Mouse (Mus musculus) intestine, postnatal 0 days (tissue): Measurements from ENCODE around the gene Gm20708. TPM values are rescaled to one million over a fixed set of nuclear protein-coding genes. Genes with fewer than 3 reads are reported as not detected.

ENCODE experiments used
- ATAC-seq: fragments of 200-750 bp; cut with Nextera tagmentation; 2 replicates; pipeline ENCODE4 v1.8.0; 2017; ENCODE audit warnings: mild to moderate bottlenecking, moderate TSS enrichment, moderate library complexity
- H3K27ac ChIP-seq: fragments of 300-500 bp; sonication (generic); 2 replicates; pipeline ENCODE4 v1.5.1; 2014; ENCODE audit warnings: mild to moderate bottlenecking, low read depth, low read length, moderate library complexity
- H3K27me3 ChIP-seq: fragments of 300-500 bp; sonication (generic); replicated peaks from 2 replicates; pipeline ENCODE4 v1.6.1; 2014; ENCODE audit warnings: low read length, mixed read lengths; ENCODE audit not compliant: control insufficient read depth, insufficient read depth
- H3K36me3 ChIP-seq: fragments of 300-500 bp; sonication (generic); 2 replicates; pipeline ENCODE4 v1.6.1; 2014; ENCODE audit warnings: mild to moderate bottlenecking, moderate library complexity; ENCODE audit not compliant: control insufficient read depth, insufficient read depth
- H3K4me1 ChIP-seq: fragments of 300-500 bp; sonication (generic); replicated peaks from 2 replicates; pipeline ENCODE4 v1.6.1; 2014; ENCODE audit warnings: antibody characterized with exemption, low read length, mixed read lengths; ENCODE audit not compliant: control insufficient read depth, insufficient read depth
- H3K4me2 ChIP-seq: fragments of 300-500 bp; sonication (generic); replicated peaks from 2 replicates; pipeline ENCODE4 v1.6.1; 2014; ENCODE audit warnings: low read depth, mild to moderate bottlenecking, moderate library complexity
- H3K4me3 ChIP-seq: fragments of 300-500 bp; sonication (generic); 2 replicates; pipeline ENCODE4 v1.5.1; 2014; ENCODE audit warnings: low read depth, low read length
- H3K9ac ChIP-seq: fragments of 300-500 bp; sonication (generic); 2 replicates; pipeline ENCODE4 v1.6.1; 2014; ENCODE audit warnings: mild to moderate bottlenecking, low read depth, low read length
- H3K9me3 ChIP-seq: fragments of 300-500 bp; sonication (generic); 2 replicates; pipeline ENCODE4 v1.6.1; 2016; ENCODE audit warnings: mixed run types; ENCODE audit not compliant: control insufficient read depth
- CTCF ChIP-seq: sonication (generic); IDR thresholded peaks from 2 replicates; pipeline ENCODE4 v1.5.1; 2016; ENCODE audit warnings: low read depth, mild to moderate bottlenecking, control low read depth, antibody characterized with exemption, moderate library complexity
- WGBS: fragments of 180-500 bp; shearing (Covaris S2); extraction: QIAGEN DNeasy Blood & Tissue Kit; methylation state at CpG from one replicate; pipeline ENCODE4 v1.1.7; 2014; 5-methylcytosine and 5-hydroxymethylcytosine counted together
- polyA plus RNA-seq: library from polyadenylated mRNA; unstranded; fragments of >200 nt; fragmentation: Nextera tagmentation; extraction: Ambion mirVana; gene quantifications from 2 replicates; pipeline ENCODE4 v1.2.1, GENCODE M21; 2015

Gm20708 gene
- polyA plus RNA-seq, 1 experiment from 2014 or later: 0.29 TPM

DNA sequence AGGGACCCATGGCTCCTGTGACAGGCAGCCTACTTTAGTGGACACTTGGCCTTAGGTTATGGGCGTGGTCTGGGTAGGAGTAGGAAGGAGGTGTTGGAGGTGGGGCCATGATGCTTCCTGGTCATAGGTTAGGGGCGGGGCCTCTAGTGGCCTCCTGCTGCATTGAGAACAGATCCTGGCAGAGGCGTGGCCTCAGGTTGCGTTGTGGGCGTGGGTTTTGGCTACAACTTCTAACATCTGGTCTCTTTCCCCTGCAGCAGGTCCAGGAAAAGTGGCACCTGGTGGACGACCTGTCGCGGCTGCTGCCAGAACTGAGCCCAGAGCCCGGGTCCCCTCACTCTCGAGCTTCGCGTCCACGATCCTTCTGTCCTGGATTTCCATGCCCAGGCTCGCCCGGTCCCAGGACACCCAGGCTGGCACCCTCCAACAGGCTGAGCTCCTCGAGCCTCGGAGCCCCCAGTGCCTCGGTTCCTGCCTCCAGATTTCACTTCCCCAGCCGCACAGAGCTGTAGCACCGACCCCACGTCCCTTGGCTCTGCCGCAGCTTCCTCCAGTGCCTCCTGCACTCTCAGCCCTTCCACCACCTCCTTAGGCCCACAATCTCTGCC is 17.1 kb upstream of the Gm20708 start:
- Histone ChIP-seq H3K27ac (peak overlapping the region; percentile 85), H3K9ac (peak overlapping the region; percentile 13; the same call in 1 of the 2 replicates), H3K27me3 (no peaks in the 10 kb centered on the region), H3K9me3 (no peaks in the 10 kb centered on the region), H3K36me3 (no peaks in the 10 kb centered on the region), H3K4me3 (peak overlapping the region; percentile 34; the same call in 1 of the 2 replicates), H3K4me2 (peak overlapping the region; percentile 65), H3K4me1 (0 out of 2 replicates have a peak, but pooled peaks cover 3% of the 10 kb centered on the region)
- peak; percentile 74 for ATAC-seq
- WGBS: 5% methylated on average over 22 of the region's 22 CpGs
- peak; percentile 46 for TF ChIP-seq CTCF

GRCm38 (mm10) chr11:117794035-117794551 is 15.4 kb upstream of the Gm20708 start:
- no peak for ATAC-seq
- H3K36me3 ChIP-seq: no peaks in the 10 kb centered on the region
- H3K9me3 ChIP-seq: no peaks in the 10 kb centered on the region
- H3K4me1 ChIP-seq: 0 out of 2 replicates have a peak, but pooled peaks cover 3% of the 10 kb centered on the region
- no peak overlapping the region for H3K4me3 ChIP-seq
- TF ChIP-seq CTCF: no peak
- no peak overlapping the region for H3K4me2 ChIP-seq
- H3K27me3 ChIP-seq: no peaks in the 10 kb centered on the region
- H3K27ac ChIP-seq: no peak overlapping the region
- 74% methylated on average over 4 of the region's 4 CpGs for WGBS
- H3K9ac ChIP-seq: no peak overlapping the region

- no peaks in the 10 kb centered on the region for H3K9me3 ChIP-seq
- no peak for ATAC-seq
- H3K27ac ChIP-seq: no peak overlapping the region
- 0 out of 2 replicates have a peak, but pooled peaks cover 2% of the 10 kb centered on the region for H3K4me1 ChIP-seq
- 46% methylated on average over 5 of the region's 5 CpGs for WGBS
- TF ChIP-seq CTCF: no peak
- H3K9ac ChIP-seq: no peak overlapping the region
- no peaks in the 10 kb centered on the region for H3K36me3 ChIP-seq
- H3K27me3 ChIP-seq: no peaks in the 10 kb centered on the region
- H3K4me2 ChIP-seq: no peak overlapping the region
- H3K4me3 ChIP-seq: no peak overlapping the region
These were observed 12.5 kb upstream of the Gm20708 start for GRCm38 (mm10) chr11:117796954-117797353.

DNA sequence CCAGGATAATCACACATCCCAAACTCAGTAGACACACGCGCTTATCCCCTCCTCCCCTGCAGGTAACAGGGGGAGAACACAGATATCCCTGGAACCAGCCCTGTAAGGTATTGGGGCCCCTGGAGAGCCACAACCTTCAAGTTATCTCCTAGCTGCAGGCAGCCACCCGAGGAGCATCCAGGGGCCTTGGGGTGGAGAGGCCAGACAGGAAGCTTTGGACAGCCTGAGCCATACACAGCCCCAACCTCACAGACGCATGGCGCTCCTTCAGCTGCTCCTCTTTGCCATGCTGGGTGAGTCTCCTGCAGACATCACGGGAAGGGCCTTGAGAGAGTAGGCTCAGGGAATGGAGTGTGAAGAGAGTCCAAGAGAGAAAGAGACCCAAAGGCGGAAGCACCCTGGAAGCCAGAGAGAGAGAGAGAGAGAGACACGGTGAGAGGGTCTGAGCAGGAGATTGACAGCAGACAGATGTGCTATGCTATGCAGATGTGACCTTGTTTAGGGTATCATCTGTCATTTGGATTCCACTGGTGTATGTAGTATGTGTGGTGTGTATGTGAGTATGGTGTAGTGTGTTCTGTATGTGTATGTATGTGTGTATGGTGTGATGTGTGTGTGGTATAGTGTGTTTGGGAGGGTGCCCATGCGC is 11.8 kb upstream of the Gm20708 start, which contains the start of gene 6030468B19Rik:
Gene 6030468B19Rik (plus strand): TSS at position 150 of the 649 bp plus-strand sequence.
- Histone ChIP-seq H3K27me3 (no peaks in the 10 kb centered on the region), H3K4me3 (no peak within 1 kb of the TSS), H3K4me1 (no peaks in the 10 kb centered on the region), H3K27ac (no peak within 1 kb of the TSS), H3K9ac (no peak within 1 kb of the TSS), H3K4me2 (no peak within 1 kb of the TSS), H3K9me3 (no peaks in the 10 kb centered on the region), H3K36me3 (no peaks in the 10 kb centered on the region)
- no peak for ATAC-seq
- WGBS: 63% methylated on average over 9 of the region's 9 CpGs
- no peak for TF ChIP-seq CTCF

DNA sequence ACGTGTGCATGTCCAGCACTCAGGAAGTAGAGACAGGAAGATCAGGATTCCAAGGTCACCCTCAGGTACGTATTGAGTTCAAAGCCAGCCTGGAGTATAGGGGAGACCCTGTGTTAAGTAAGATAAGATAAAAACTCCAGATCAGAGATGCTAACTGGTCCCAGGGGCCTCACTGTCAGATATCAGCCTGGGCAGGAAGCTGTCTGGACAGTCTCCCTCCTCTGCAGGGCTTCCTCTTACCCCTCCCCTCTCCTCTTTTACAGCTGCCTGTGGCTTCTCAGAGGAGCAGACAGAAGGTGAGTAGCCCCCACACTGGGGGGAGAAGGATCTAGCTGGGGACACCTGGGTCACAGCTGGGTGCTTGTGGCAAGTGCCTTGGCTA is 11.3 kb upstream of the Gm20708 start:
- Histone ChIP-seq H3K27me3 (no peaks in the 10 kb centered on the region), H3K36me3 (no peaks in the 10 kb centered on the region), H3K4me2 (no peak overlapping the region), H3K9me3 (no peaks in the 10 kb centered on the region), H3K27ac (no peak overlapping the region), H3K4me1 (no peaks in the 10 kb centered on the region), H3K4me3 (no peak overlapping the region), H3K9ac (no peak overlapping the region)
- no peak for ATAC-seq
- TF ChIP-seq CTCF: no peak
- 19% methylated on average over 2 of the region's 2 CpGs for WGBS

GRCm38 (mm10) chr11:117799174-117799573 is 10.3 kb upstream of the Gm20708 start:
- 66% methylated on average over 5 of the region's 5 CpGs for WGBS
- no peak overlapping the region for H3K9ac ChIP-seq
- no peaks in the 10 kb centered on the region for H3K27me3 ChIP-seq
- no peaks in the 10 kb centered on the region for H3K4me1 ChIP-seq
- no peak for TF ChIP-seq CTCF
- H3K9me3 ChIP-seq: no peaks in the 10 kb centered on the region
- H3K27ac ChIP-seq: no peak overlapping the region
- ATAC-seq: no peak
- H3K36me3 ChIP-seq: no peaks in the 10 kb centered on the region
- no peak overlapping the region for H3K4me3 ChIP-seq
- H3K4me2 ChIP-seq: no peak overlapping the region
